Mouse (Mus musculus) cerebellum, adult 2 months (tissue): ENCODE measurements around the gene Trp53bp2. TPM values are rescaled to one million over a fixed set of nuclear protein-coding genes. Genes with fewer than 3 reads are reported as not detected.

Source experiments
- DNase-seq, 2 experiments: peaks; one replicate each; pipeline ENCODE4 v3.0.0; 2021
- H3K27ac ChIP-seq: fragments of 200-500 bp; 2 replicates; pipeline ENCODE4 v1.5.1; 2012; ENCODE audit warnings: low read length, control low read depth, inconsistent platforms; ENCODE audit not compliant: insufficient read depth
- H3K27me3 ChIP-seq: fragments of 200-500 bp; 2 replicates; pipeline ENCODE4 v1.6.1; 2012; ENCODE audit warnings: inconsistent platforms, mild to moderate bottlenecking, low read length, moderate library complexity; ENCODE audit not compliant: control insufficient read depth, insufficient read depth
- H3K4me1 ChIP-seq: fragments of 200-500 bp; 2 replicates; pipeline ENCODE4 v1.6.1; 2011; ENCODE audit warnings: low read length; ENCODE audit not compliant: control insufficient read depth, insufficient read depth
- H3K4me3 ChIP-seq: fragments of 200-500 bp; replicated peaks from 2 replicates; pipeline ENCODE3; 2011; ENCODE audit warnings: mild to moderate bottlenecking, low read depth, low read length, control low read depth; ENCODE audit not compliant: insufficient read depth
- CTCF ChIP-seq: fragments of 200-500 bp; IDR thresholded peaks from 2 replicates; pipeline ENCODE4 v1.5.1; 2011; ENCODE audit warnings: low read depth, mild to moderate bottlenecking, control low read depth, low read length, moderate library complexity, borderline replicate concordance; ENCODE audit not compliant: insufficient read depth
- POLR2A ChIP-seq: fragments of 200-500 bp; IDR thresholded peaks from 2 replicates; pipeline ENCODE4 v1.6.1; 2011; ENCODE audit warnings: low read length, control low read depth, borderline replicate concordance; ENCODE audit not compliant: insufficient read depth
- WGBS: fragments of 180-500 bp; shearing (Covaris S2); methylation state at CpG from one replicate; pipeline ENCODE4 v1.1.7; 2018; 5-methylcytosine and 5-hydroxymethylcytosine counted together
- polyA plus RNA-seq: library from polyadenylated mRNA; depleted of rRNA; stranded (reverse); fragments of >200 nt; gene quantifications from 2 replicates; pipeline ENCODE4 v1.2.3, GENCODE M21; 2012; rRNA removed

Trp53bp2 gene
- polyA plus RNA-seq, 1 experiment, result 21.1 TPM

DNA sequence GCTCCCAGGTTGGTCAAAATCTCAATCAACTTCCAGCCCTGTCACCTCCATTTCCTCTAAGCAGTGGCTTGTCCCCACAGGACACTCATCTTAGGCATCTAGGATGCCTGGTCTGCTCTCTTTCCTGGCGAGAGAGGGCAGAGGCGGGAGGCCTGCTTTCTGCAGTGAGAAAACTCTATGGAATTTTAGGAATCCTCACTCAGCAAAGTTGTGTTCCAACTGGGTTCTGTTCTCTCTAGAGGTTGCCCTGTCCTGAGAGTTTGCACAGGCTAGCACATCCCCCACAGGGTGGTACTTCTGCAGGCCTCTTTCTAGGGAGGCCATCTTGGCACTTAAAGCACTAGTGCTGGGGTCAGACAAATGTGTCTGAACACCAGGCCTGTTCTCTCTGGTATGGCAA is 102.1 kb downstream of the Trp53bp2 start:
- no peak overlapping the region for H3K4me3 ChIP-seq
- WGBS, result 96% methylated on average over 2 of the region's 2 CpGs
- H3K27me3 ChIP-seq, result no peaks in the 10 kb centered on the region

DNA sequence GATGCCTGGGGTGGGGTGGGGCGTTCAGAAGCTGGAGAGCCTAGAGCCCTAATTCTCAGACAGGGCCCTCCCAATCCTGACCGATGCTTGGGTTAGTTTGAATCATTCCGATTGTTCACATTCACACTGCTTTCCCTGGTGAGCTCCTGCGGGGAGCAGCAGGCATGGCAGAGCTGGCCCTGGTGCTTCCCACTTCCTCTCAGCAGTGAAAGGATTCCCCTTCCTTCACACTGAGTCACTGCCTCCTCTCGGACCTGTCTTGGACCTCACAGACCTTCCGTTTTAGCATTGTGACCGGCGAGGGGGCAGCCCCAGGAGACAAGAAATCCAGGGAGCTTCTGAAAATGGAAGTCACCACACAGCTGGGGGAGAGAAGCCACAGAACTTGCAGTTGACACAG is 102.8 kb downstream of the Trp53bp2 start:
- peaks cover 11% of the 10 kb centered on the region for H3K4me1 ChIP-seq
- TF ChIP-seq POLR2A (no peak), CTCF (no peak)
- no peak overlapping the region for H3K27ac ChIP-seq
- no peak for DNase-seq
- H3K4me3 ChIP-seq, result no peak overlapping the region
- no peaks in the 10 kb centered on the region for H3K27me3 ChIP-seq
- 70% methylated on average over 8 of the region's 8 CpGs for WGBS

More for the DNA sequence above, 102.1 kb downstream of the Trp53bp2 start:
- Histone ChIP-seq H3K4me1 (peaks cover 11% of the 10 kb centered on the region), H3K27ac (no peak overlapping the region)
- TF ChIP-seq CTCF (no peak), POLR2A (no peak)
- no peak for DNase-seq

Other genes with a start within 250 kb of the Trp53bp2 start
- gene Vmn1r1, start 244.7 kb upstream of the Trp53bp2 start, polyA plus RNA-seq, result not detected in 2 replicates
- gene Degs1, start 126.4 kb upstream of the Trp53bp2 start, polyA plus RNA-seq, result 109 and 115 TPM in 2 replicates
- 28.3 and 31.0 TPM in 2 replicates for gene Fbxo28, start 67.5 kb upstream of the Trp53bp2 start, polyA plus RNA-seq
- gene Capn2, start 108.4 kb downstream of the Trp53bp2 start, polyA plus RNA-seq, result 82.6 and 86.9 TPM in 2 replicates
- 0.03 and 0.08 TPM in 2 replicates for gene Capn8, start 155.8 kb downstream of the Trp53bp2 start, polyA plus RNA-seq